Mouse (Mus musculus) bone marrow macrophage, adult 2 months (primary cell): ENCODE measurements around the gene Olfr315.
"Not testable (repeated sequence)": the region's sequence is repeated elsewhere in the genome, so short reads cannot be mapped to it uniquely, and the experiment has no call there.

Source experiments
- CTCF ChIP-seq: IDR thresholded peaks from 2 replicates; pipeline ENCODE4 v1.5.1; 2012; ENCODE audit warnings: low read depth, mild to moderate bottlenecking, low read length, moderate library complexity
- POLR2A ChIP-seq: IDR thresholded peaks from 2 replicates; pipeline ENCODE4 v1.6.1; 2012; ENCODE audit warnings: mild to moderate bottlenecking, low read depth, low read length, borderline replicate concordance

- not testable (repeated sequence) for TF ChIP-seq POLR2A, CTCF
Measured at GRCm38 (mm10) chr11:58727896-58728650, 44.9 kb upstream of the Olfr315 start.
